Mouse (Mus musculus) midbrain, embryonic 14.5 days (tissue): ENCODE data around the gene Jade1. TPM values are rescaled to one million over a fixed set of nuclear protein-coding genes. Genes with fewer than 3 reads are reported as not detected.

ENCODE experiments used
- ATAC-seq: fragments of 200-750 bp; cut with Nextera tagmentation; 2 replicates; pipeline ENCODE4 v1.8.0; 2017; ENCODE audit warnings: moderate number of reproducible peaks, moderate library complexity; ENCODE audit not compliant: low FRiP score, low TSS enrichment
- DNase-seq: peaks from one replicate; pipeline ENCODE4 v3.0.0-alpha.2; 2015
- H3K27ac ChIP-seq: fragments of 300-500 bp; sonication (generic); replicated peaks from 2 replicates; pipeline ENCODE4 v1.5.1; 2014; ENCODE audit warnings: mild to moderate bottlenecking, low read depth, low read length, moderate library complexity
- H3K27me3 ChIP-seq: fragments of 300-500 bp; sonication (generic); 2 replicates; pipeline ENCODE4 v1.6.1; 2014; ENCODE audit warnings: low read length, control low read depth, mixed read lengths; ENCODE audit not compliant: control insufficient read depth, insufficient read depth
- H3K36me3 ChIP-seq: fragments of 300-500 bp; sonication (generic); 2 replicates; pipeline ENCODE4 v1.6.1; 2014; ENCODE audit warnings: low read length, control low read depth; ENCODE audit not compliant: control insufficient read depth, insufficient read depth
- H3K4me1 ChIP-seq: fragments of 300-500 bp; sonication (generic); 2 replicates; pipeline ENCODE4 v1.6.1; 2014; ENCODE audit warnings: mild to moderate bottlenecking, antibody characterized with exemption, low read length, control low read depth; ENCODE audit not compliant: control insufficient read depth, insufficient read depth
- H3K4me2 ChIP-seq: fragments of 300-500 bp; sonication (generic); 2 replicates; pipeline ENCODE4 v1.6.1; 2014; ENCODE audit warnings: mild to moderate bottlenecking, low read length, moderate library complexity
- H3K4me3 ChIP-seq: fragments of 300-500 bp; sonication (generic); replicated peaks from 2 replicates; pipeline ENCODE4 v1.5.1; 2014; ENCODE audit warnings: low read depth, low read length
- H3K9ac ChIP-seq: fragments of 300-500 bp; sonication (generic); replicated peaks from 2 replicates; pipeline ENCODE4 v1.6.1; 2014; ENCODE audit warnings: mild to moderate bottlenecking, low read length, moderate library complexity
- H3K9me3 ChIP-seq: fragments of 300-500 bp; sonication (generic); 2 replicates; pipeline ENCODE4 v1.6.1; 2016; ENCODE audit warnings: low read length, control low read depth, mixed read lengths; ENCODE audit not compliant: control insufficient read depth
- WGBS: fragments of 180-500 bp; shearing (Covaris S2); extraction: QIAGEN DNeasy Blood & Tissue Kit; methylation state at CpG from one replicate; pipeline ENCODE4 v1.1.7; 2014; 5-methylcytosine and 5-hydroxymethylcytosine counted together
- polyA plus RNA-seq: library from polyadenylated mRNA; unstranded; fragments of >200 nt; fragmentation: Nextera tagmentation; extraction: Ambion mirVana; gene quantifications from 2 replicates; pipeline ENCODE4 v1.2.1, GENCODE M21; 2014

Jade1 gene
- polyA plus RNA-seq: 9.4 and 13.1 TPM in 2 replicates

- Histone ChIP-seq H3K27ac (no peak within 1 kb of the TSS), H3K27me3 (no peaks in the 10 kb centered on the region), H3K4me2 (no peak within 1 kb of the TSS), H3K9me3 (no peaks in the 10 kb centered on the region), H3K9ac (no peak within 1 kb of the TSS), H3K36me3 (no peaks in the 10 kb centered on the region), H3K4me3 (no peak within 1 kb of the TSS), H3K4me1 (no peaks in the 10 kb centered on the region)
- WGBS: 95% methylated on average over 36 of the region's 36 CpGs
- ATAC-seq (no peak), DNase-seq (no peak)
Observed at GRCm38 (mm10) chr3:41555491-41556381, at the start of gene Jade1. Gene Jade1 (plus strand): TSS chr3:41555731.

- Histone ChIP-seq H3K9ac (no peak overlapping the region), H3K9me3 (no peaks in the 10 kb centered on the region), H3K4me1 (no peaks in the 10 kb centered on the region), H3K36me3 (no peaks in the 10 kb centered on the region), H3K4me3 (no peak overlapping the region), H3K27me3 (no peaks in the 10 kb centered on the region), H3K4me2 (no peak overlapping the region), H3K27ac (no peak overlapping the region)
- DNase-seq: no peak
- WGBS: 85% methylated on average over 2 of the region's 2 CpGs
- ATAC-seq: no peak
Observed at GRCm38 (mm10) chr3:41509441-41509840, 46.1 kb upstream of the Jade1 start.

- H3K4me3 ChIP-seq: no peak overlapping the region
- no peaks in the 10 kb centered on the region for H3K4me1 ChIP-seq
- no peak overlapping the region for H3K9ac ChIP-seq
- H3K36me3 ChIP-seq: no peaks in the 10 kb centered on the region
- no peak overlapping the region for H3K4me2 ChIP-seq
- WGBS: 56% methylated on average over 9 of the region's 9 CpGs
- H3K9me3 ChIP-seq: no peaks in the 10 kb centered on the region
- ATAC-seq: no peak
- H3K27ac ChIP-seq: no peak overlapping the region
- no peak for DNase-seq
- H3K27me3 ChIP-seq: no peaks in the 10 kb centered on the region
Observed at GRCm38 (mm10) chr3:41510191-41510590, 45.3 kb upstream of the Jade1 start.

- Histone ChIP-seq H3K27ac (no peak overlapping the region), H3K27me3 (no peaks in the 10 kb centered on the region), H3K4me3 (no peak overlapping the region), H3K4me2 (no peak overlapping the region), H3K9ac (no peak overlapping the region), H3K36me3 (no peaks in the 10 kb centered on the region), H3K9me3 (no peaks in the 10 kb centered on the region), H3K4me1 (no peaks in the 10 kb centered on the region)
- WGBS: 76% methylated on average over 7 of the region's 7 CpGs
- DNase-seq (no peak), ATAC-seq (no peak)
Observed at GRCm38 (mm10) chr3:41510750-41511149, 44.8 kb upstream of the Jade1 start.

GRCm38 (mm10) chr3:41514003-41514402 is 41.5 kb upstream of the Jade1 start:
- WGBS: 85% methylated on average over 5 of the region's 5 CpGs
- H3K9me3 ChIP-seq: no peaks in the 10 kb centered on the region
- no peak for ATAC-seq

DNA sequence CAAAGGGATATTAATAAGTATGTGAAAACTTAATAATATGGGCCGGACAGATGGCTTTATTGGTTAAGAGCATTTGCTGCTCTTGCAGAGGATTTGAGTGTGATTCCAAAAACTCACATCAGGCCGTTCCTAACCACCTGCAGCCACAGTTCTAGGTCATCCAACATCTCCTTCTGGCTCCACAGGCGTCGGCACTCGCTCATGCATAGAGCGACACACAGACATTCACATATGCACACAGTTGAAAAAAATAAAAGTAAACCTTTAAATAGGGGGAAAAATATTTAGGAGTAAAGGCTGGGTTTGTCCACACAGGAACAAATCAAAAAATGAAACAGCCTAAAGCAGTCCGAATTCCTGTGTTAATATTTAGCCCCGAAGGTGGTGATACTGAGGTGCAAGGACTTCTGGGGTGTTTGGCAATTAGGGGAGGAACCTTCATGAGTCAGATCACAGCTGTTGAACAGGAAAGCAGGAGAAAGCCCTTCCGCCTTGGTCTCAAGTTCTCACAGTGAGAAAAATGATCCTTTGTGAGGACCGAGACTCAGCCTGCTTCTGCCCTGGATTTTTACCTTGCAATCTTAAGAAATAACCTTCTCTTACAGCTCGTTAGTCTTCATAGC is 40.7 kb upstream of the Jade1 start:
- Histone ChIP-seq H3K4me3 (no peak overlapping the region), H3K9me3 (no peaks in the 10 kb centered on the region), H3K4me2 (no peak overlapping the region), H3K27me3 (no peaks in the 10 kb centered on the region), H3K27ac (no peak overlapping the region), H3K9ac (no peak overlapping the region), H3K4me1 (no peaks in the 10 kb centered on the region), H3K36me3 (no peaks in the 10 kb centered on the region)
- no peak for DNase-seq
- no peak for ATAC-seq
- WGBS: 89% methylated on average over 11 of the region's 11 CpGs

More at GRCm38 (mm10) chr3:41514003-41514402, 41.5 kb upstream of the Jade1 start:
- H3K9ac ChIP-seq: no peak overlapping the region
- H3K27ac ChIP-seq: no peak overlapping the region
- H3K27me3 ChIP-seq: no peaks in the 10 kb centered on the region
- no peak for DNase-seq
- no peaks in the 10 kb centered on the region for H3K36me3 ChIP-seq
- no peaks in the 10 kb centered on the region for H3K4me1 ChIP-seq
- no peak overlapping the region for H3K4me2 ChIP-seq
- no peak overlapping the region for H3K4me3 ChIP-seq

GRCm38 (mm10) chr3:41516961-41517518 is 38.5 kb upstream of the Jade1 start:
- Histone ChIP-seq H3K9me3 (no peaks in the 10 kb centered on the region), H3K4me3 (no peak overlapping the region), H3K9ac (no peak overlapping the region), H3K36me3 (no peaks in the 10 kb centered on the region), H3K4me1 (no peaks in the 10 kb centered on the region), H3K4me2 (no peak overlapping the region), H3K27me3 (no peaks in the 10 kb centered on the region), H3K27ac (no peak overlapping the region)
- WGBS: 80% methylated on average over 8 of the region's 8 CpGs
- ATAC-seq (no peak), DNase-seq (no peak)

GRCm38 (mm10) chr3:41520925-41521324 is 34.6 kb upstream of the Jade1 start:
- no peaks in the 10 kb centered on the region for H3K4me1 ChIP-seq
- WGBS: 68% methylated on average over 4 of the region's 4 CpGs
- ATAC-seq: no peak

More at GRCm38 (mm10) chr3:41520925-41521324, 34.6 kb upstream of the Jade1 start:
- H3K4me3 ChIP-seq: no peak overlapping the region
- DNase-seq: no peak
- no peak overlapping the region for H3K27ac ChIP-seq
- no peaks in the 10 kb centered on the region for H3K36me3 ChIP-seq
- H3K4me2 ChIP-seq: no peak overlapping the region
- H3K9ac ChIP-seq: no peak overlapping the region
- H3K27me3 ChIP-seq: no peaks in the 10 kb centered on the region
- no peaks in the 10 kb centered on the region for H3K9me3 ChIP-seq
